Mouse (Mus musculus): ENCODE measurements around the gene Eva1c. TPM values are rescaled to one million over a fixed set of nuclear protein-coding genes. Genes with fewer than 3 reads are reported as not detected.

The Eva1c gene
- polyA plus RNA-seq, 1 experiment from 2014 or later = 0.43 TPM

- Histone ChIP-seq H3K27ac (peak overlapping the region; percentile 57), H3K36me3 (no peaks in the 10 kb centered on the region), H3K9me3 (replicated peaks) (no peaks in the 10 kb centered on the region), H3K4me1 (peaks cover 33% of the 10 kb centered on the region), H3K4me3 (peak overlapping the region; percentile 61), H3K27me3 (ENCODE audit: low read depth, poor library complexity, severe bottlenecking) (peaks cover 79% of the 10 kb centered on the region)
- WGBS = 1% methylated on average over 43 of the region's 45 CpGs
- peak; percentile 72 for DNase-seq (ENCODE audit: low spot score)
These were observed 3.6 kb downstream of the Eva1c start for GRCm38 (mm10) chr16:90829894-90830685.

DNA sequence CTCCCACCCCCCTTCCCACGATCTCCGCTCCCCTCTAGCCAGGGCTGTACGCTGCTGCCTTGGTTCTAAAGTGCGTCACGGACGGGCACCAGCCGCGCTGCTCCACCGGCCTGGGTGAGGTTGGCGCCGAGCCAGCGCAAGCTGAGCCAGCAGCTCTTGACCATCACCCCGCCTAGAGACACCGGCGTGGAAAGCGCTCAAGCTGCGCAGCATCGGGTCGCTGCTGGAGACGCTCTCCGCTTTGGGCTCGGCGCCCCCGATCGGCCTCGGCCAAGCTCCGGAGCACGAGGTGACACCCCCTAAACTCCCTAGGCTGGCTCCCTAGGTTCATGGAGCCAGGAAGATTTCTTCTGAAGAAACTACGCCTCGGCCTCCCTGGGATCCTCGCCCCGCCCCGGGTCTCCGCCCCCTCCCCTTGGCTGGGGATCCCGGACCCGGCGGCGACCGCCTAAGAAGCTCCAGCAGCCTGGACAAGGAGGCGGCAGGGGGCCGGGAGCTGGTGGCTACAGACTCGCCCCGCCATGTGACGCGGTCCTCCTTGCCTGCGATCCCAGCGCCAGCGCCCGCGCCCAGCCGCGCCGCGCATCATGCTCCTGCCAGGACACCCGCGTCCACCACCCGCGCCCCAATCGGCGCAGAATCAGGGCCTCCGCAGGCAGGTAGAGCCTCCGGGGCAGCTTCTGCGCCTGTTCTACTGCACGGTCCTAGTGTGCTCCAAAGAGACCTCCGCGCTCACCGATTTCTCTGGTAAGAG lies 4.3 kb downstream of the Eva1c start:
- H3K27ac ChIP-seq = peak overlapping the region; percentile 57
- H3K27me3 ChIP-seq (ENCODE audit: low read depth, poor library complexity, severe bottlenecking) = peaks cover 85% of the 10 kb centered on the region
- WGBS = under 1% methylated on average over 67 of the region's 67 CpGs

DNA sequence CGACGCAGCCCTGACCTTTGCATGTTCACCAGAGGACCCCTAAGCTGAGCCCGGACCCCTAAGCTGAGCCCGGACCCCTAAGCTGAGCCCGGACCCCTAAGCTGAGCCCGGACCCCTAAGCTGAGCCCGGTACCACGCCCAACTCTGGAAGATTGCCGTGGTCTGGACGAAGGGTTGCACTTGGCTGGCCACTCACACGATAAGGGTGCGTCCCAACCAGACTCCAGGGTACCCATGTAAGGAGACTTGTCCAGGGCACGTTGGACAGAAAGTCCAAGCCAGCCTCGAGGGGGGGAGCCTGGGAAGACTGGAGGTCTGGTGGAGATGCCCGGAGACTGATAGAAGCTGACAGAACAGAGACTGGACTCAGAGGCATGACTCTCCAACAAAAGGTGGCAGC lies 5.2 kb downstream of the Eva1c start:
- Histone ChIP-seq H3K36me3 (no peaks in the 10 kb centered on the region), H3K4me3 (peak overlapping the region; percentile 61), H3K27me3 (ENCODE audit: low read depth, poor library complexity, severe bottlenecking) (peaks cover 85% of the 10 kb centered on the region), H3K27ac (no peak overlapping the region), H3K9me3 (replicated peaks) (no peaks in the 10 kb centered on the region), H3K4me1 (peaks cover 33% of the 10 kb centered on the region)
- DNase-seq (ENCODE audit: low spot score) = no peak
- 24% methylated on average over 15 of the region's 15 CpGs for WGBS

More for the DNA sequence above, 4.3 kb downstream of the Eva1c start:
- peak; percentile 72 for DNase-seq (ENCODE audit: low spot score)
- no peaks in the 10 kb centered on the region for H3K36me3 ChIP-seq
- no peaks in the 10 kb centered on the region for H3K9me3 ChIP-seq (replicated peaks)
- H3K4me3 ChIP-seq = peak overlapping the region; percentile 61
- H3K4me1 ChIP-seq = peaks cover 33% of the 10 kb centered on the region

GRCm38 (mm10) chr16:90832495-90832894 lies 6.0 kb downstream of the Eva1c start:
- Histone ChIP-seq H3K4me3 (no peak overlapping the region), H3K27me3 (ENCODE audit: low read depth, poor library complexity, severe bottlenecking) (peaks cover 79% of the 10 kb centered on the region), H3K36me3 (no peaks in the 10 kb centered on the region), H3K27ac (no peak overlapping the region), H3K4me1 (peaks cover 33% of the 10 kb centered on the region), H3K9me3 (replicated peaks) (no peaks in the 10 kb centered on the region)
- no peak for DNase-seq (ENCODE audit: low spot score)
- WGBS = 75% methylated on average over 6 of the region's 6 CpGs

GRCm38 (mm10) chr16:90833041-90833791 lies 6.7 kb downstream of the Eva1c start:
- Histone ChIP-seq H3K36me3 (no peaks in the 10 kb centered on the region), H3K9me3 (replicated peaks) (no peaks in the 10 kb centered on the region), H3K27ac (no peak overlapping the region), H3K4me3 (no peak overlapping the region), H3K27me3 (ENCODE audit: low read depth, poor library complexity, severe bottlenecking) (peaks cover 72% of the 10 kb centered on the region), H3K4me1 (peaks cover 33% of the 10 kb centered on the region)
- WGBS = 43% methylated on average over 9 of the region's 9 CpGs
- DNase-seq (ENCODE audit: low spot score) = no peak

- Histone ChIP-seq H3K9me3 (replicated peaks) (no peaks in the 10 kb centered on the region), H3K27me3 (ENCODE audit: low read depth, poor library complexity, severe bottlenecking) (peaks cover 34% of the 10 kb centered on the region), H3K36me3 (no peaks in the 10 kb centered on the region), H3K4me3 (no peak overlapping the region), H3K4me1 (peaks cover 10% of the 10 kb centered on the region; the same call in 1 of the 2 replicates), H3K27ac (no peak overlapping the region)
- DNase-seq (ENCODE audit: low spot score) = no peak
- 85% methylated on average over 8 of the region's 8 CpGs for WGBS
These were observed 10.9 kb downstream of the Eva1c start for GRCm38 (mm10) chr16:90837431-90837830.

DNA sequence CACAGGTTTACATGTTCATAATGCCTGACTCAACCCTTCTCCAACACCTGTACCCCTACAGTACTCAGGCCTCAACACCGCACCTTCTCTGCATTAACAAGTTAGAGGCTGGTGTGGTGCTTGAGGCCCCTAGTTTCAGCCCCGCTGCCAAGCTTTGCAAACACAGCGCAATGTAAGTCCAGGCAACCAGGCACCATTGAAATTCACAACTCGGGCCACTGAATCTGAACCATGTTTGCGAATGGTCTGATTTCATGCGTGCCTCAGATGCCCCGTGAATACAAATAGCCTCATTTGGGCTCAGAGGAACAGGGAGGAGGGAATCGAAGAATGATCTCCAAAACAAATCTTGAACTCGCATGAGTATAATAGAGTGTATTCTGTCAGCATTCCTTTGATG lies 15.6 kb downstream of the Eva1c start:
- WGBS = 88% methylated on average over 9 of the region's 9 CpGs
- H3K27ac ChIP-seq = no peak overlapping the region
- H3K36me3 ChIP-seq = no peaks in the 10 kb centered on the region
- no peak overlapping the region for H3K4me3 ChIP-seq
- no peak for DNase-seq (ENCODE audit: low spot score)
- H3K4me1 ChIP-seq = 0 out of 2 replicates have a peak, but pooled peaks cover 4% of the 10 kb centered on the region
- H3K9me3 ChIP-seq (replicated peaks) = no peaks in the 10 kb centered on the region
- 0 out of 2 replicates have a peak, but pooled peaks cover 4% of the 10 kb centered on the region for H3K27me3 ChIP-seq (ENCODE audit: low read depth, poor library complexity, severe bottlenecking)

GRCm38 (mm10) chr16:90845038-90845437 lies 18.5 kb downstream of the Eva1c start:
- H3K36me3 ChIP-seq = no peaks in the 10 kb centered on the region
- no peak overlapping the region for H3K4me3 ChIP-seq
- 92% methylated on average over 6 of the region's 6 CpGs for WGBS
- H3K27ac ChIP-seq = no peak overlapping the region
- DNase-seq (ENCODE audit: low spot score) = no peak
- H3K4me1 ChIP-seq = peaks cover 21% of the 10 kb centered on the region
- no peaks in the 10 kb centered on the region for H3K9me3 ChIP-seq (replicated peaks)
- H3K27me3 ChIP-seq (ENCODE audit: low read depth, poor library complexity, severe bottlenecking) = 0 out of 2 replicates have a peak, but pooled peaks cover 4% of the 10 kb centered on the region

DNA sequence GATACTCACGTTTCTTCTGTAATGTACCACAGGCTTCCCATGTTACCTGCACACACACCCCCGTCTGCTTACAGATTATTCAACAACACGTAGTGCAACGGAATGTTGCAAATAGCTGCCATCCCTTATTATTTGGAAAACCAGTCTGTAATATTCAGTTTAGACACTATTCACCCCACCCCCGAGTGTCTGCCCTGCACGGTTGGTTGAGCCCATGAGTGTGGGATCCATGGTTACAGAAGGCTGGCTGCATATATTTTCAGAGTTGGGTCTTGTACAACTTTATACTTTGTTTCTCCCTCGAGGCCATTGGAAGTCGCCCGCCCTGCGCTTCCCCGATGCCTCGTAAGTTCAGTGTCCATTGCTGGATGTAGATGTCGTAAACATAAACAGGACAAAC lies 19.1 kb downstream of the Eva1c start:
- Histone ChIP-seq H3K27me3 (ENCODE audit: low read depth, poor library complexity, severe bottlenecking) (0 out of 2 replicates have a peak, but pooled peaks cover 4% of the 10 kb centered on the region), H3K4me1 (peaks cover 26% of the 10 kb centered on the region), H3K4me3 (no peak overlapping the region), H3K9me3 (replicated peaks) (no peaks in the 10 kb centered on the region), H3K27ac (no peak overlapping the region), H3K36me3 (no peaks in the 10 kb centered on the region)
- WGBS = 88% methylated on average over 13 of the region's 13 CpGs
- no peak for DNase-seq (ENCODE audit: low spot score)

GRCm38 (mm10) chr16:90848697-90849096 lies 22.2 kb downstream of the Eva1c start:
- DNase-seq (ENCODE audit: low spot score) = no peak
- H3K27ac ChIP-seq = peak overlapping the region; percentile 71
- no peaks in the 10 kb centered on the region for H3K36me3 ChIP-seq
- WGBS = 87% methylated on average over 7 of the region's 7 CpGs
- H3K9me3 ChIP-seq (replicated peaks) = no peaks in the 10 kb centered on the region
- peaks cover 46% of the 10 kb centered on the region for H3K4me1 ChIP-seq
- H3K27me3 ChIP-seq (ENCODE audit: low read depth, poor library complexity, severe bottlenecking) = no peaks in the 10 kb centered on the region
- no peak overlapping the region for H3K4me3 ChIP-seq

- H3K9me3 ChIP-seq (replicated peaks) = no peaks in the 10 kb centered on the region
- H3K4me1 ChIP-seq = peaks cover 49% of the 10 kb centered on the region
- H3K27me3 ChIP-seq (ENCODE audit: low read depth, poor library complexity, severe bottlenecking) = no peaks in the 10 kb centered on the region
- H3K27ac ChIP-seq = peak overlapping the region; percentile 71
- 49% methylated on average over 12 of the region's 12 CpGs for WGBS
- no peak overlapping the region for H3K4me3 ChIP-seq
- H3K36me3 ChIP-seq = no peaks in the 10 kb centered on the region
- DNase-seq (ENCODE audit: low spot score) = peak; percentile 59
These were observed 22.7 kb downstream of the Eva1c start for GRCm38 (mm10) chr16:90849262-90849661.

DNA sequence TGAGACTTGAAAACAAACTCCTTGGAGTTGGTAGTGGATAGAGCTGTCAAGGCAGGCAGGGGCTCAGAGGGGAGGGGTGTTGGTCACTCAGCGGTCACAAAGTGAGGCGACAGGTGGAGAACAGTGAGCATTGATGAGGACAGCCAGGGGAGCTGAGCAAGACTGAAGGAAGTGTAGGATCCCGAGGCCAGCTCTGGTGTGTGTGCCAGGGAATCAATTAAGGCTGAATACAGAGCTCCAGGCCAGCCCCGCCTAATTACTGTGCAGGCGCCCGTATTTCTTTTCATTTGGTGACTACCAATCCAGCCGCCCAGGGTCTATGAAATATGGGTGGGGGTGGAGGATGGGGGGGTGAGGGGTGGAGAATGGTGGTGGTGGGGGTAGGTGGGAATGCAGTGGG lies 24.4 kb downstream of the Eva1c start:
- 70% methylated on average over 7 of the region's 7 CpGs for WGBS
- no peak for DNase-seq (ENCODE audit: low spot score)
- Histone ChIP-seq H3K27me3 (ENCODE audit: low read depth, poor library complexity, severe bottlenecking) (no peaks in the 10 kb centered on the region), H3K9me3 (replicated peaks) (no peaks in the 10 kb centered on the region), H3K4me1 (peaks cover 62% of the 10 kb centered on the region), H3K4me3 (no peak overlapping the region), H3K36me3 (no peaks in the 10 kb centered on the region), H3K27ac (peak overlapping the region; percentile 85; the same call in 1 of the 2 replicates)
